Mouse (Mus musculus) megakaryocyte, embryonic 14.5 days (primary cell): ENCODE measurements around the gene Clcnka. TPM values are rescaled to one million over a fixed set of nuclear protein-coding genes. Genes with fewer than 3 reads are reported as not detected.

Experiments used
- H3K27me3 ChIP-seq: replicated peaks from 2 replicates; pipeline ENCODE3; 2012; ENCODE audit warnings: inconsistent platforms
- H3K36me3 ChIP-seq: replicated peaks from 2 replicates; pipeline ENCODE3; 2012; ENCODE audit warnings: low read length, inconsistent platforms, mixed read lengths
- H3K4me1 ChIP-seq: 2 replicates; pipeline ENCODE4 v1.6.1; 2012; ENCODE audit warnings: inconsistent platforms
- H3K4me3 ChIP-seq: replicated peaks from 2 replicates; pipeline ENCODE3; 2012; ENCODE audit warnings: moderate library complexity, mild to moderate bottlenecking, inconsistent platforms
- H3K9me3 ChIP-seq: 2 replicates; pipeline ENCODE4 v1.6.1; 2012; ENCODE audit warnings: inconsistent platforms
- FLI1 ChIP-seq: IDR thresholded peaks from 2 replicates; pipeline ENCODE4 v1.6.1; 2012; ENCODE audit warnings: low read length, inconsistent platforms, mixed read lengths
- GATA1 ChIP-seq: IDR thresholded peaks from 3 replicates; pipeline ENCODE4 v1.6.1; 2012; ENCODE audit warnings: mixed read lengths, low read length, inconsistent platforms, borderline replicate concordance
- polyA plus RNA-seq: library from polyadenylated mRNA; stranded (reverse); fragments of >175 nt; gene quantifications from 2 replicates; pipeline ENCODE4 v1.2.3, GENCODE M21; 2012; ENCODE audit warnings: low replicate concordance; ENCODE audit not compliant: insufficient read depth

Gene Clcnka
- polyA plus RNA-seq, 1 experiment, result not detected

DNA sequence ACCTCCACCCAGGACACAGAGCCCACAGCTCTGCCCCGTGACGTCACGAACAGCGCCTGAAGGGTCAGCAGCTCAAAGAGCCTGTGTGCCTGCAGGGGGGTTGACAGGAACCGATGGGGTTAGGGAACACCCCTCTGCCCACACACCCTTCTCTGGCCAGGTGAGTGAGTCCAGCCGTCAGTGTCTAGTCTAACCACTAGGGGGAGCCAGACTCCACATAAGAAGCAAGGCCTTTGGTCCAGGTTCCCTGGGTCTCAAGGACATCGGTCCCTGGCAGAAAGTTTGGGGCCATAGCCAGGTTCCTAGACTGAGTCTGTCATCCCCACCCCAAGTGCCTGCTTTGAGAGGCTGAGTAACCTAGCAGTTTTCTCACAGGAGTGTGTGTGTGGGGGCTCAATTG is 13.2 kb downstream of the Clcnka start:
- TF ChIP-seq GATA1 (no peak), FLI1 (no peak)
- Histone ChIP-seq H3K4me3 (no peak overlapping the region), H3K27me3 (peaks cover 61% of the 10 kb centered on the region), H3K4me1 (peaks cover 9% of the 10 kb centered on the region), H3K9me3 (no peaks in the 10 kb centered on the region), H3K36me3 (no peaks in the 10 kb centered on the region)

DNA sequence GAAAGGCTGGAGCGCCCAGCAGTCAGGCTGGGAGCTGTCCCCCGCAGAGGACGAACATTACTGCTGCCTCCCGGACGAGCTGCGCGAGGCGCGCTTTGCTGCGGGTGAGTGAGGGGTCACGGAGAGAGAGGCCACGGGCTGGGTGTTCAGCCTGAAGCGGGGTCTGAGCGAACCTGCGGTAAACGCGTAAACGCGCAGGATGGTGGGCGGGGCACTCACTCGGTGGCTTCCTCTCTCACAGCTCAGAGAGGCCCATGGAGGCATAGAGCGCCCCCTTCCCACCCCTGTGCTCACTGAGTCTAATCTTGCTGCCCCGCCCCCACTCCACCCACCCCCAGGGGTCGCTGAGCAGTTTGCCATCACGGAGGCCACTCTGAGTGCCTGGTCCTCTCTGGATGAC is 16.1 kb downstream of the Clcnka start:
- H3K27me3 ChIP-seq, result peaks cover 58% of the 10 kb centered on the region
- H3K36me3 ChIP-seq, result no peaks in the 10 kb centered on the region
- TF ChIP-seq FLI1, result no peak
- no peak for TF ChIP-seq GATA1
- H3K9me3 ChIP-seq, result no peaks in the 10 kb centered on the region
- peaks cover 7% of the 10 kb centered on the region; the same call in 1 of the 2 replicates for H3K4me1 ChIP-seq
- H3K4me3 ChIP-seq, result no peak overlapping the region

DNA sequence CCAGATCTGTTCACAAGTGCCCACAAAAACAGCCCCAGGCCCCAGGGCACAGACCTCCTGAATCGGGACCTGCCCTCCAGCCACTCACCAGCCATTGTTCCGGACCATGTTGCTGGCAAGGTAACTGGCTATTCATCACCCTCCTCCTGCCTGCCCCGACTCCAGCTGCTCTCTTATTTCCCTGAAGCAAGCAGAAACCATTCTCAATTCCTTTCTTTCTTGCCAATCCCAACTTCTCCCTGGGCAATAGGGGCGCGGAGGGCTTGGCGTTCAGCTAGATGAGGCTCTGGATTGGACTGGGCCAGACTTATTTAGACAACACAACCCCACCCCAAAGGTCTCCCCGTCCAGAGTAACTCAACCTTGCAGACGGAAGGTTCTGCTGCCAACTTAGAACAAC is 18.9 kb downstream of the Clcnka start:
- H3K4me3 ChIP-seq, result no peak overlapping the region
- TF ChIP-seq GATA1 (no peak), FLI1 (no peak)
- peaks cover 7% of the 10 kb centered on the region; the same call in 1 of the 2 replicates for H3K4me1 ChIP-seq
- peaks cover 66% of the 10 kb centered on the region for H3K27me3 ChIP-seq
- no peaks in the 10 kb centered on the region for H3K36me3 ChIP-seq
- H3K9me3 ChIP-seq, result peaks cover 8% of the 10 kb centered on the region

DNA sequence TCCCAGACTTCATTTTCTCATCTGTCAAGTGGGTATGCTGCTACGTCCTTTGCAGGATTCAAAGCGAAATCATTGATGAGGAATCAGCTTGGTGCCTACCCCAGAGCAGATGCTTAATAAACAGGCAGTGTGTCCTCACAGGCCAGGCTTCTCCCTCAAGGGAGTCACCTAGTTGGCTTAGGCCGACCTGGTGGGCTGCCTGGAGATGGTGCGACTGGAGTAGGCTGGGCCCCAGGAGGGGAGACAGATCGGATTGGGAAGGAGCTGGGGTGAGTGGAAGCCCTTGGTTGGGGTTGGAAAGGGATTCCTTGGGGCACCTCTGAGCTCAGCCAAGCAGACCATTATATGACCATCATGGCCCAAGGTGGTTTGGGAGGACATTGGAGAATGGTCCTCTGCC is 26.1 kb downstream of the Clcnka start:
- Histone ChIP-seq H3K4me3 (no peak overlapping the region), H3K27me3 (peaks cover 74% of the 10 kb centered on the region), H3K4me1 (peaks cover 4% of the 10 kb centered on the region), H3K9me3 (peaks cover 8% of the 10 kb centered on the region), H3K36me3 (no peaks in the 10 kb centered on the region)
- TF ChIP-seq FLI1, result no peak
- no peak for TF ChIP-seq GATA1

DNA sequence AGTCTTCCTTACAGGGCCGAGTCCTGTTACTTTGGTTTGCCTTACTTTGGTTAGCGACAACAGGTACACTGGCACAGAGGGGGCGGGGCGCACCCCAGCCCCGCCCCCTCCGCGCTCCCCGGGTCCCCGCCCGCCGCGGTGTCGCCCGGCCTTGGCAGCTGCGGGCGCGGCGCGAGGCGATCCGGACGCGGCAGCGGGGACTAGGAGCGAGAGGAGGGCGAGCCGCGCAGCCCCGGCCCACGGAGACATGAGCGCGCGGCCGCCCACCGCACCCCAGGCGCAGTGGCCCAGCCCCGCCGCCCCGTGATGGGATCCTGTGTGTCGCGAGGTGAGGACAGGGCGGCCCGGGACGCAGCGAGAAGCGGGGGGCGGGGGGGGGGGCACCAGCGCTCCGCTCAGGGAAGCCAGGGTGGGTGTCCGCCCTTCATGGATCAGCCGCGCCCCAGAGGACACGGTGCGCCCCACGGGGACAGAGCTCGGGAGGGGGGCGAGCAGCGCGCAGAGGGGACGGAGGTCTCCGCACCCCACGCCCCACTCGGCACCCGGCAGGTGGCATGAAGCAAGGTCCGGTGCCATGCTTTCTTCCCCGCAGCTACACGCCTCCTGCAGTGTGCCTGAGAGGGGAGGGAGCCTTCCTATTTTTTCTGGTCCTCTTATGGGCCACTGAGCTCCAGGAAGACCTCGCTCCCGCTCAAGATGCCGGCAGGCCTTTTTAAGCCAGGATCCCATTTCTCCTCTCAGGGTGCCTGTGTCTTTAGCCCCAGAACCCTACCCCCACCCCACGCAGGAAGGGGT is 30.3 kb downstream of the Clcnka start, which contains the start of gene Fam131c:
TSS of gene Fam131c (plus strand) at position 224 of the 795 bp plus-strand sequence.
- TF ChIP-seq GATA1 (no peak), FLI1 (no peak)
- H3K9me3 ChIP-seq, result no peaks in the 10 kb centered on the region
- H3K4me1 ChIP-seq, result peaks cover 4% of the 10 kb centered on the region
- H3K27me3 ChIP-seq, result peaks cover 93% of the 10 kb centered on the region
- H3K4me3 ChIP-seq, result peak within 1 kb of the TSS; percentile 71
- H3K36me3 ChIP-seq, result no peaks in the 10 kb centered on the region

DNA sequence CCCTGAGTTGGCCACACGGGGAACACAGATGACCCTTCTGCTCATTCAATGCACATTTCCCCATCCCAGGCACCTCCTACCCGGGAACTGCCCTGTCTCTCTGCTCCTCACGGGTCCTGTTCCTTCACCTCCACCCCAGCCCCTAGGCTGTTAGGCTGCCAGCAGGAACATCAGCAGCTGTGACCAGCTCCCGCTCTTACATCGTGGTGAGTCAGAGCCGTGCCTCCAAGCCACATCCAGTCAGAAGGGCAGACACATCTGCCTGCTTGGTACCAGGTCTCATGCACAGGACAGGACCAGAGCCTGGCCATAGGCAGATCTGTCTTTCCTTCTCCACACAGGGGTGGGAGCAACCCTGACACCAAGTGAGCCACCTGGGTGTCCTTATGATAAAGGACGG is 32.6 kb downstream of the Clcnka start:
- Histone ChIP-seq H3K27me3 (peaks cover 92% of the 10 kb centered on the region), H3K4me1 (peaks cover 27% of the 10 kb centered on the region)

DNA sequence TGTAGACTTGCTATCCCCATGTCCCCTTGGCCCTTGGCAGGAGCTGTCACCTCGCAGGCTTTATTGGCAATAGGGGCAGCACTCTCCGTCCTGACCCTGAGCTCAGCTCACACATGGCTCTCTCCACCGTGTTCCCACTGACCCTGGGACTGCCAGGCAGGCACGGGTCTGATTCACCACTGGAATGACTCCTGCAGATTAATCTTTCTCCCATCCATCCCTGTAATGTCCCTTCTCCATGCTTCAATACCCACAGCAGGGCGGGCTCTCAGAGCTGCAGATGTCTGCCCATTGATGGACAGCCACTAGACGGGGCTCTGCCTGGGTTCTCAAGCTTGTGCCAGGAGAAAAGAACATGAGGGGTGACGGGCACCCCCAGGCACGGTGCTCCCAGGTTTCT is 33.4 kb downstream of the Clcnka start:
- TF ChIP-seq FLI1, result no peak
- TF ChIP-seq GATA1, result no peak
- Histone ChIP-seq H3K4me3 (no peak overlapping the region), H3K27me3 (peaks cover 92% of the 10 kb centered on the region), H3K36me3 (no peaks in the 10 kb centered on the region), H3K4me1 (peaks cover 27% of the 10 kb centered on the region), H3K9me3 (no peaks in the 10 kb centered on the region)

More for the DNA sequence above, 32.6 kb downstream of the Clcnka start:
- H3K36me3 ChIP-seq, result no peaks in the 10 kb centered on the region
- H3K9me3 ChIP-seq, result no peaks in the 10 kb centered on the region
- TF ChIP-seq FLI1, result no peak
- peak overlapping the region; percentile 28 for H3K4me3 ChIP-seq

DNA sequence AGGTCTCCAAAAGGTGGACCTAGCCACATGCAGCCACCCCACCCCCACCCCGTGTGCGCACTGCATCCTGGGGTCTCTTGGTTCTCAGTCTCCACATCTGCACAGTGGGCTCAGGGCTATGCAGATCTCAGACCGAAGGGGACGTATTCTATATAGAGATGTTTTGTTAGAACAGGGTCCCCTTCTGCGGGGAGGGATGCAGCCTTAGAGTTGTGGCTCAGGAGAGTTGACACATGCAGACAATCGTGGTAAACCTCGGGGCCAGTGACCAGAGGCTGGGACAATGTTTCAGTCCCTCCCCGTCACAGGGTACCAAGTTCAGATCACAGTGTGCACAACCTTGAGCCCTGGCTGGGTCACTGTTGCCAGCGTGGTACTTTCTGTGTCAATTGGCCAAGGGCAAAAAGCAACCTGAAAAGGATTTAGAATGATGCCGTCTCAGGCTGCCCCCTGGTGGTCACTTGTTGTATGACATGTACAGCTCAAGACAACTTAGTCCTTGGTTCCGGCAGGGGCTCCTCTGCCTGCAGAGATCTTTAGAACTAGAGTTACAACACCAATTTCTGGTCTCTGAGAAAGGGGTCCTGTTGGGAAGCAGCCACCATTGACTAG is 35.5 kb downstream of the Clcnka start:
- peaks cover 5% of the 10 kb centered on the region for H3K9me3 ChIP-seq
- no peak for TF ChIP-seq FLI1
- no peak for TF ChIP-seq GATA1
- peaks cover 87% of the 10 kb centered on the region for H3K27me3 ChIP-seq
- peak overlapping the region; percentile 46 for H3K4me3 ChIP-seq
- H3K4me1 ChIP-seq, result peaks cover 23% of the 10 kb centered on the region
- no peaks in the 10 kb centered on the region for H3K36me3 ChIP-seq

DNA sequence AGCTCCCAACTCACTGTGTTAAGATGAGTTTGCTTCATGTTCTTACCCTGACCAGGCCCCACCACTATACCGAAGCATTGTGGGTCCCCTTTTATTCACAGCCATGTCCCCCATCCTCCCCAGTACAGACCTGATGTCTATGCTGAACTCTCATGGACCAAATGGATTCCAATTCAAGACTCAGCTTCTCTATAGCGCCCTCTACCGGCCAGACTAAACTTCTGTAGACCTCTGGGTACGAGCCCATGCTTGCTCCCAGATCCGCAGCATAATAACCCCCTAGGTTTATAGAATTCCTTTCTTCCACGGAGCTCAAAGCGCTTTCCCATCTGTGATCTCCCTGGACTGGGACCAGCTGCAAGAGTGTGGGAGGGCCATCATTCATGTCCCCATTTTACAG is 37.7 kb downstream of the Clcnka start:
- Histone ChIP-seq H3K36me3 (no peaks in the 10 kb centered on the region), H3K4me1 (peaks cover 23% of the 10 kb centered on the region), H3K4me3 (no peak overlapping the region), H3K9me3 (peaks cover 18% of the 10 kb centered on the region), H3K27me3 (peaks cover 77% of the 10 kb centered on the region)
- no peak for TF ChIP-seq FLI1
- no peak for TF ChIP-seq GATA1

DNA sequence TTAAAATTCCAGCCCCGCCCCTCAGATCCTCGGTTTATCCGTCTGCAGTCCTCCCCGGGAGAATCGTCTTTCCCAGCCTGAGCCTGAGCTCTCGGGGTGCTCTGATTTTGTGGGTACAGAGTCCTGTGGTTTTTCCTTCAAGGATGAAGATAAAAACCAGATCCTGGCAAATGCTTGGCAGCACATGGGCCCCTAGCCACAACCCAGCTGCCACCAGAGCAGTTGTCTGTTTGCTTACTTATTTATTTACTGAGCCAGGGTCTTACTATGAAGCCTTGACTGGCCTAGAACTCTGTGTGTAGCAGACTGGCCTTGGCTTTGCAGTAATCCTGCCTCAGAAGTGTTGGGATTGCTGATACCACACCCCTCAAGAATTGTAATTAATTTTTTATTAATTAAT is 39.3 kb downstream of the Clcnka start:
- Histone ChIP-seq H3K4me1 (peaks cover 23% of the 10 kb centered on the region), H3K36me3 (no peaks in the 10 kb centered on the region), H3K4me3 (no peak overlapping the region), H3K9me3 (peaks cover 18% of the 10 kb centered on the region), H3K27me3 (peaks cover 61% of the 10 kb centered on the region)
- TF ChIP-seq GATA1 (no peak), FLI1 (no peak)
